Mouse (Mus musculus) fat pad, adult 2 months (tissue): ENCODE results near the gene Brcc3.
"Not testable (repeated sequence)": the region's sequence is repeated elsewhere in the genome, so short reads cannot be mapped to it uniquely, and the experiment has no call there.

Experiments used
- DNase-seq: peaks from one replicate; pipeline ENCODE4 v3.0.0-alpha.2; 2011; ENCODE audit warnings: low read depth, low spot score; ENCODE audit errors: extremely low read depth

Gene Brcc3

DNA sequence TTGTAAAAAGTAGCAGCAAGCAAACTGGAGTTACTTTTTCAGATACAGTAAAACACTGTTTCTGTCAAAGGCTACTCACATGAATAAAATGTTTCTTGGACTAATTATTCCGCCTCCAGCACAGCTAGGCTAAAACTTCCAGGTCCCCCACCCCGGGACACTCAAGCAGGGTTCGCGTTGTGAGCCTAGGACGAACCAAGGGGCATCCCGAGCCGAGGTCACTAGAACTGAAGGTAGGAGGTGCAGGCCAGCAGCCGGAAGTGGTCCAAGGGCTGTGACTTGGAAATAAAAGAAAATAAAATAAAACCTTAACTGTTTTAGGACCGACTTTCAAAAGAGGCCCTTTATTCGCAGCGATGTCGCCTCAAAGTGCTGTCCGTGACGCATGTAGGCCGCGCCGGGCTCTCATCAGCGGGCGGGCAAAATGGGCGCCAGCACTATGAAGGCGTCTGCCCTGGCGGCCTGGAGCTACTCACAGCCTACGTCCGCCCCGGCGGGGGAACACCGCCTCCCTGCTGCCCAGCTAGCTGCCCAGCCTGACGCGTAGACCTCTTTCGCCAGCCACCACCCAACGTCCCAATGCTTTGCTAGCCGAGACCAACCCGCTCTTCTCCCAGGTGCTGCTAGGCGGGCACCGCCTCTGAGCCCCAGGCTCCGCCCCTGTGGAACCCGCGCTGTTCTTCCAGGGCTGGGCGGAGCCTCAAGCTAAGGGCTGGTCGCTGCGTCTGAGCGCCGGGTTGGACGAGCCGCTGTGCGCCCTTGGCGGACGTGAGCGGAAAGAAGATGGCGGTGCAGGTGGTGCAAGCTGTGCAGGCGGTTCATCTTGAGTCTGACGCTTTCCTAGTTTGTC is at the start of gene Brcc3, which contains the start of the genes Cmc4 and Mtcp1:
Gene Brcc3, plus strand, starts transcription at position 693 of the 850 bp plus-strand sequence.
Gene Cmc4, minus strand, starts transcription at position 649 of the 850 bp plus-strand sequence.
Gene Mtcp1, minus strand, starts transcription at position 653 of the 850 bp plus-strand sequence.
- DNase-seq = peak; percentile 25

DNA sequence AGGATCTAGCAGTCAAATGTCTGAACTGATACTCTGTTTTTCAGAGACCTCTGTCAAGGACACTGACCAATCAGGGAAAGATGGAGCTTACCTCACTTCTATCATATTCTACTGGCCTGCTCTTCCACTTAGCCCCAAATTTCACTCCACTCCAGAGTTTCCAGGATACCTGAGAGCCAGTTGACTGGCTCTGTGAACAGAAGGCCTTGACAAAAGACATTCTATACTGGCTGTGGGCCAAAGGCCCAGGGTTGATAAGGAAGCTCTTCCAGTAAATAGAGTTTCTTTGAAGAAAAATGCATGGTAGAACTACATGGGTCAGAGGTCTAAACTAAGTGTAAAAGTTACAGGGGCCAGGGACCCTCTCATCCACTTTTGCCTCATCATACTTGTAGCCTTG is 46.2 kb upstream of the Brcc3 start:
- no peak for DNase-seq

DNA sequence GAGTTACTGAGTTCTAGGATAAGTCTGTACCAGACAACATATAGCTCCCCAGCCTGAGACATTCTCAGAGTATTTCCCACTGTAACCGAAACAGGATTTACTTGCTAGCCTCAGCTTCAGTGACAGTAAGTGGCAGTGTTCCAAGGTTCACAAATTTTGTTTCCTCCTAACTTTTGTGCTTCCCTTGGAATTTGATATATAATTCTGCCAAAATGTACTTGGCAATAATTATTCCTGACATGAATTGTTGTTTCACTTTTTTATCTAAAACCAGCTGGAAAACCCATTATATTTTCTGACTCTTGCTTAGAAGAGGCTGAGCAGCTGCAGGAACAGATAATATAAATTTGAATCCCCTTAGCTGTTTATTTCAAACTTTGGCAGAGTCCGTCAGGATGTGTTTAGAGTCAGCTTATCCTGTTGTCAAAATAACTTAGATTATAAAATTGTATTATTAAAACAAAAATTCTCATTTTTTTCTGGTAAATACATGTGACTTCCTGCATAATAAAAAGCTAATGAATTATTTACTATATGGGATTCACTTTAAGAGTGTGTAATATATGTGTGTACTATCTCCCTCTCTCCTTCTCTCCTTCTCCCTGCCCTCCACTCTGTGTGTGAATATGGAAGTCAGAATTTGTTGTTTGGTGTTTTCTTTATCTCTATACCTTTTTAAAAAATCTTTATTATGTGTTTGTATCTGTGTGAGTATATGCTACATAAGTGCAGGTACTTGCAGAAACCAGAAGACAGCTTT is 43.6 kb upstream of the Brcc3 start:
- no peak for DNase-seq

DNA sequence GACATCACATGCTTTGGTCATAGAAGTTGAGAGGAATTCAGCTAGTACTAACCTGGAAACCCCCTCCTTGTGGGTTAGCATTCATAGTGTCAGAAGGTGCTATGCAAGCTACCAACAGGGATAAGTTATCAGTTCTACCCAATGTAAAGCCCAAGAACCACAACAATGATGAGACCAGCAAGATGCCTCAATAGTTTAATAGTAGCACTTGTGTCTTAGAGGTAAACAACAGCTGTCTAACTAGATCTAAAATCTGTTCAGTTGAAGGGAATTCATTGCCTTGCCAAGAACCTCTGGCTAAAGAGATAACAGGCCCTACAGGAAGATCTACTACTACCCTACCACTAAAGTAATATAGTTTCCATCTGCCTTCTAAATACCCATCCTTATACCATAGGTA is 39.6 kb upstream of the Brcc3 start:
- DNase-seq = no peak

DNA sequence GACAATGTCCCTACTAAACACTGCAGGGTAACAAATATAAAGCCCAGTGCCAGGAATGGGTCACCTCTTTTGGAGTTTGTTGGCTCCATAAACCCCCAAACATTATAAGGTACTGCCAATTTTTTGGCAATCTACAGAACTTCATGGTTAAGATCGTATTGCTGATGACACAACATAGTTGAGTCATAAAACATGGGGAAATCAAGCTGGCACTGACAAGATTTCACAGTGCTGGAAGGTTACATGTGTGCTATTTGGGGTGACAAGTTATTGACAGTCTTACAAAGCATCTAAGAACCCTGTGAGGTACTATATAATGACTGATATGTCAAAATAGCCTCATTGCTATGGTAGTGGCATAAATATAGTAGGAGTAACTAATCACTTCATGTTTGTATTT is 35.3 kb upstream of the Brcc3 start:
- no peak for DNase-seq

DNA sequence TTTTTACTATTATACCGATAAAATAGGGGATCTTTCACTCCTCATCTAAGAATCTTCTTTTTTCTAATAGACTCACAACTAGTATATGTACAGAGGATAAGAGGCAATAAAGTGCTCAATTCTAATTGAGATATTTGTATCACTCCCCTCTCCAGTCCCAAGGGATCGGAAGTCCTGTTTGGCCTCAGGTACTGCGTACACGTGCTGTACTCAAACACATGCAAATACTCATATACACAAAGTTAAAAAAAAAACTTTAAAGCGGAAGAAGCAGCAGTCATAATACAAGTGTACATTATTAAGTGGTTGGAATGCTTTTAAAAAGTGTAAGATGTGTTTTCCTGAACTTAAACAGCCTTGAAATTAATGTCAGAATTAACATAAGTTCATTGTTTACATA is 34.7 kb upstream of the Brcc3 start:
- no peak for DNase-seq

DNA sequence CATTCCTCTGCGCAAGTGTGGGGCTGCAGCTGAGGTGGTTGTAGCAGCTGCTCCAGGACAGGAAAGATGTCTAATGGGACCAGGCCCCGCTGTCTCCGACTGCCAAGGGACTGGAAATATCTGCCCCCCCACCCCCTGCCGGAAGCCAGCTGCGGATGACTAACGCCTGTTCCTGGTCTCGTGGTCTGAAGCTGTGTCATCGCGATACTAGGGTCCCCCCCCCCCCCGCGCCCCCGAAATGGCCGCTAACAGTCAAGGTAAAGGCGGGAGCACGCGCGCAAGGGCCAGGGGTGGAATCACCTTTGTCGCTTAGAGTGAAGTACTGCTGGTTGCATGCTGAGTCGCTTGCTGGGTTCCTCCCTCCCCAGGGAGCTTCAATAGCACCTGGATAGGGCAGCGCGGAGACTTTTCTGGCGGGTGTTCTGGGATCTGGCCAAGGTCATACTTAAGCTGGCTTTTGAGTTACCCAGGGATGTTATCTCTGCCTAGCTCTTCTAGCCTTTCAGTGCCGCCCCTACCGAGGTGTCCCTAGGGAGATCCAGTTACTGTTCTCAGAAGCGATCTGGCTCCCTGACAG is 34.1 kb upstream of the Brcc3 start, which contains the start of the genes Fundc2 and F8:
Gene Fundc2, plus strand, starts transcription at position 205 of the 577 bp plus-strand sequence.
Gene F8, minus strand, starts transcription at position 421 of the 577 bp plus-strand sequence.
- no peak for DNase-seq

DNA sequence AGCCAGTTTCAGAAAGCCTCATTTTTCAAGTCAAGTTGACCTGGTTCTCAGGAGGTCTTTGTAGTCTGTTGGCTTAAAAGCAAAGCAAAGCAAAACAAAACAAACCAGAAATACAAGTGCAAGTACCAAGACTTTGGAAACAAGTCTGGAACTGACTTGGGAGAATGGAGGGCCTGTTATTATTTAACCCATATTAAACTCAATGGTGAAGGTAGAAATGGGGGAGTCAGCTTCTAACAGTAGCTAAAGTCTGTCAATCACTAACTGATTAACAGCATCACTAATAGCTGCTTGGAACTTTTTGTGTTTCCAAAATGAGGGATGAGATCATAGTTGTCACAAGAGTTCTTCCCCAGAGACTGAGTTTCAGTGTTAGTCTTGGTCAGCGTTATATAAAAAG is 17.0 kb upstream of the Brcc3 start:
- no peak for DNase-seq

DNA sequence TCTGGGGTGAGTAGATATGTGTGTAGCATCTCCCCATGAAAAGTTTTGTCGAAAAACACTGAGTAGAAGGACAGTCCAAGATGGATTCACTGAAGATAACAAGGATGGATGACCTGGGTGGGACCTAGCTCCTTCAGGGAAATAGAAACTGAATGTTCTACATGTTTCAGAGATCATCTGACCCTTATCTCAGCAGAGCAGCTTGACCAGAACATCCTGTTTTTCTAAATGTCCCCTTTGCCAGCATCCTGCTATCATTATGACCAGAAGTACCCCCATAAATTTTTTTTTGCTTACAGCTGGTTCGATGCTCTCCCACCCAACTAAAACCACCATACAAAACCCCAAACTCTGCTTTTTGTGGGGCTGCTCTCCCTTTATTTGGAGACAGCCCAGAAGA is 13.8 kb upstream of the Brcc3 start:
- no peak for DNase-seq

DNA sequence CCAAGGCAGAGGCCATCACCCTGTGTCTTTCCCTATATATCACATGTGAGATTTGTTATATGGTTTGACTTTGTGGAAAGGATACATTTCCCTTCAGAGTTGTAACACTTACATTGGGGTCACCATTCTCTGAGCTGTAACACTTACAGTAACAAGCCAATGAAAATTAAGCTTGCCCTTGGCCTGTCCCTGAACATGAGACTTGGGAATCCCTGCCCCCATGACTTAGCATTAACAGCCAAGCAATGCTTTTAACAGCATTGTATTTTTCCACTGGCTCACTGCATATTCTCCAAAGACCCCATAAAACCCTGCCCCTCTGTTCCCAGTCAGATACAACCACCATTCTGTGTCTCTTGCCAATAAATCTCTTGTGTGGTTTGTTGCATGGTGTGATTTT is 13.1 kb upstream of the Brcc3 start:
- no peak for DNase-seq

DNA sequence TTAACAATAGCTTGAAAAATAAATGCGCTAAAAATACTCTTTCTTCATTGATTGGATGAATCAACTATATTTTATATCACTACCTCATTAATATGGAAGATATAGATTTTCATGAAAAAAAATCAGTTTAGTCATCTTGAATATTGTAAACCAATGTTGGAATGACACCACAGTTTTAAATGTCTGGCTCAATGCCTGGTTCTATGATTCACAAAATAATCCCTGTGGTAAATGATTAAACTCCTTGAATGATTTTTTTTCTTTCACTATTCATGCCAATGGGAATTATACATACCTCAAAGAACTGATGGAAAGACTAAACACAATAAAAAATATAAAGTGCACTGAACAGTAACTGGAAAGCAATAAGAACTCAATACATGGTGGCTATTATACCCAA is 6.7 kb upstream of the Brcc3 start:
- DNase-seq = no peak

DNA sequence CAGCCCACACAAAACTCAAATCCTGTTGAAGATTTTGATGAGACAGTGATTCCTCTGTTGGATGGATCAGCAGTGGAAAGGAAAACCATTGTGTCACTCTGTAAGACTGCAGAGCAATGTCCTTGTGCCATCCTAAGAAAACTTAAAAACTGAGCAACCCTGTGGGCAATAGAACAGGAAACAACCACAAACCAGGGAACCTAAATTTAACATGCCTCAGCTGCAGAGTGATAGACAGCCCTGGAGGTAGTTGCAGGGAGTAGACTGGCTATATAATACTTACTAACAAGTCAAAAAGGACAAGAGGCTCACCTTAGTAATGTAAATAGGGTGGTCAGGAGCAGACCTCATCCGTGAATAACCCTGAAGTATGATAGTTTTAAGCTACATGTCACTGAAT is 38.2 kb downstream of the Brcc3 start:
- no peak for DNase-seq

DNA sequence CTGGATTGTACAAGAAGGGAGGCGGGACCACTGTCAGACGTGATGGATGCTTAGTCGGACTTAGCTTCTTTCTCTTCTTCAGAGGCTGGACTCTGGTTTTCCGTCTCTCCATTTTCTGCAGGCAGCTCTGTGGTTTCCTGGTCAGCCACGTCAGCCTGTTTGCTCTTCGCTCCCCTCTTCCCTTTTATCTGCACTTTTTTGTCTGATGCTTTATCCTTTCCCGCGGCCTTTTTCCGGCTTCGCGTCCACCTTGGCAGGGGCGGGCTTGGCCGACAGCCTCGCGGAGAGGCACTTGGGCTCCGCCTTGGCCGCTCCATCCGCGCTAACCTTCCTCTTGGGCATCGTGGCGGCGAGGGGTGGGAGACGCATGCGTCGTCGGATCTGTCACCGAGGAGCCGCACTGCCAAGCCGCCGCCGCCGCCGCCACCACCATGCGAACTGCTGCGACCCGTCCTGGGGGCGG is 58.8 kb downstream of the Brcc3 start:
- DNase-seq = not testable (repeated sequence)

DNA sequence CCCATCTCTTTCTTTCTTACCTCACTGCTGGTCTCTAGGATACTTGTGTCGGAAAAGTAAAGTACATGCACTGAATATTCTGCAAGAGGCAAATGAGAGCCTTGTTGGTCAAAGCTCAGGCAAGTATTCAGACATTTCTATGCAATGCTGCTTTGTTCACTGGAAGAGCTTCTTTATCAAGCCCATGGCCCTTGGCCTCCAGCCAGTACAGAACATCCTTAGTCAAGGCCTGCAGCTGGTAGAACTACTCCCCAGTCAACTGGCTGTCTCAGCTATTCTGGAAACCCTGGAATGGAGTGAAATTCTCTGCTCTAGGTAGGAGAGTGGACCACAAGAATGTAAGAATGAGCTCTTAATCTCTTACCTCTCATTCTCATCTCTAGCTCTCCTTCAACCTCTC is 73.5 kb downstream of the Brcc3 start:
- no peak for DNase-seq
